Mouse (Mus musculus) hindbrain, postnatal 0 days (tissue): Measurements from ENCODE around the gene Cdhr1. TPM values are rescaled to one million over a fixed set of nuclear protein-coding genes. Genes with fewer than 3 reads are reported as not detected.

Experiments used
- ATAC-seq: fragments of 200-750 bp; cut with Nextera tagmentation; 2 replicates; pipeline ENCODE4 v1.8.0; 2017; ENCODE audit warnings: mild to moderate bottlenecking, moderate TSS enrichment, moderate library complexity
- DNase-seq: peaks from one replicate; pipeline ENCODE4 v3.0.0-alpha.2; 2015; ENCODE audit warnings: low spot score
- H3K27ac ChIP-seq: fragments of 300-500 bp; sonication (generic); 2 replicates; pipeline ENCODE4 v1.5.1; 2014; ENCODE audit warnings: mild to moderate bottlenecking
- H3K27me3 ChIP-seq: fragments of 300-500 bp; sonication (generic); 2 replicates; pipeline ENCODE4 v1.6.1; 2014; ENCODE audit warnings: low read length, mixed read lengths; ENCODE audit not compliant: insufficient read depth
- H3K36me3 ChIP-seq: fragments of 300-500 bp; sonication (generic); 2 replicates; pipeline ENCODE4 v1.6.1; 2014; ENCODE audit warnings: low read length, mixed read lengths; ENCODE audit not compliant: insufficient read depth
- H3K4me1 ChIP-seq: fragments of 300-500 bp; sonication (generic); 2 replicates; pipeline ENCODE4 v1.6.1; 2014; ENCODE audit warnings: antibody characterized with exemption, low read length, mixed read lengths; ENCODE audit not compliant: insufficient read depth
- H3K4me2 ChIP-seq: fragments of 300-500 bp; sonication (generic); 2 replicates; pipeline ENCODE4 v1.6.1; 2014; ENCODE audit warnings: low read depth, mild to moderate bottlenecking, low read length, moderate library complexity, mixed read lengths
- H3K4me3 ChIP-seq: fragments of 300-500 bp; sonication (generic); 2 replicates; pipeline ENCODE4 v1.5.1; 2014; ENCODE audit warnings: low read length
- H3K9ac ChIP-seq: fragments of 300-500 bp; sonication (generic); replicated peaks from 2 replicates; pipeline ENCODE4 v1.6.1; 2014; ENCODE audit warnings: mild to moderate bottlenecking, low read length, moderate library complexity, mixed read lengths
- H3K9me3 ChIP-seq: fragments of 300-500 bp; sonication (generic); 2 replicates; pipeline ENCODE4 v1.6.1; 2016; ENCODE audit warnings: low read length, mixed read lengths
- CTCF ChIP-seq: IDR thresholded peaks from 2 replicates; pipeline ENCODE4 v1.5.1; 2016; ENCODE audit warnings: antibody characterized with exemption, control low read depth, low read depth
- WGBS: fragments of 180-500 bp; shearing (Covaris S2); extraction: QIAGEN DNeasy Blood & Tissue Kit; methylation state at CpG from one replicate; pipeline ENCODE4 v1.1.7; 2014; 5-methylcytosine and 5-hydroxymethylcytosine counted together
- polyA plus RNA-seq: library from polyadenylated mRNA; unstranded; fragments of >200 nt; fragmentation: Nextera tagmentation; extraction: Ambion mirVana; gene quantifications from 2 replicates; pipeline ENCODE4 v1.2.1, GENCODE M21; 2015
- total RNA-seq: library from RNA; depleted of rRNA; stranded (reverse); fragments of >200 nt; gene quantifications from 2 replicates; pipeline ENCODE4 v1.2.3, GENCODE M21; 2014; rRNA removed

Cdhr1 gene
- total and polyA plus RNA-seq, 2 experiments from 2014 or later, result 6.6 to 8.0 TPM

DNA sequence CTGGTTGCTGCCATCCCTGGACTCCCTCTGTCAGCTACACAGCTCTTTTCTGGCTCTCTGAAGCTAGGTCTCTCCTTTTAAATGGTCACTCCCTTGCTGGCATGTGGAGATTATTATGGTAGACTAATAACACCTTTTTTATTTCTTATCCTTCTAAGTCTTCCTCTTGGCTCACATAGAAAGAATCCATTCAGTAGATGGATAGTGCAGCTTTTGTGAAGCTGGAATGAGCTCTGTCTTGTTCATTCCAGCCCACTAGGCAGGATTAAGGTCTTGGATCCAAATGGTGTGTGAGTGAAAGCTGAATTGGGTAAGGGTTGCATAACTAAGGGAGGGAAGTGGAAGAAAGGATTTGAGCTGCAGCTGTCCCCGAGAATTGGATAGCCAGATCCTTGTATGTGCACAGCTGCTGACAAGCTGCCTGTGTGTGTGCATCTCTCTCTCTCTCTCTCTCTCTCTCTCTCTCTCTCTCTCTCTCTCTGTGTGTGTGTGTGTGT lies 49.2 kb downstream of the Cdhr1 start, which contains the start of gene Rgr:
TSS of gene Rgr (minus strand) at position 51 of the 497 bp plus-strand sequence.
- TF ChIP-seq CTCF, result no peak
- no peak within 1 kb of the TSS for H3K4me2 ChIP-seq
- no peak within 1 kb of the TSS for H3K4me3 ChIP-seq
- ATAC-seq (peak; percentile 55; the same call in 1 of the 2 replicates), DNase-seq (peak; percentile 10)
- H3K9ac ChIP-seq, result no peak within 1 kb of the TSS
- no peaks in the 10 kb centered on the region for H3K27me3 ChIP-seq
- no peak within 1 kb of the TSS for H3K27ac ChIP-seq
- H3K36me3 ChIP-seq, result no peaks in the 10 kb centered on the region
- WGBS, result 33% methylated on average over 1 of the region's 1 CpGs
- H3K9me3 ChIP-seq, result no peaks in the 10 kb centered on the region
- no peaks in the 10 kb centered on the region for H3K4me1 ChIP-seq

DNA sequence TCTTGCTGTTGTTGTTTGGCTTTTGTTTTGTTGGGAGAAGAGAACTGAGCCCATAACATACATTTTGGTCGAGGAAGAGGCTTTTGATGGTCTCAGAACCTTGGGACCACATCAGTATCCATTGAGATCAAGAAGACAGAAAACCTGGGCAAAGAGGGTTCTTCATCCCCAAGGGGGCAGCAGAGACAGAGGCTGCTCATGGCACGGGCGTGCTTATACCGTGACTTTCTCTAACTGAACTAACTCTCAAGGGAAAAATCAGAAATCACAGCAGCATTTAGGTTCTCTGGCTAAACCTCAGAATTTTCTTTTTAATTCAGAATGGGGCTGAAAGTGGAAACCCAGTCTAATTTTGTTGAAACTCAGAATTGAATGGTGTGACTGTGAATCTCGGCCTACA lies 63.7 kb downstream of the Cdhr1 start:
- no peak for ATAC-seq
- no peaks in the 10 kb centered on the region for H3K36me3 ChIP-seq
- H3K4me3 ChIP-seq, result no peak overlapping the region
- H3K4me1 ChIP-seq, result no peaks in the 10 kb centered on the region
- peak; percentile 60 for DNase-seq
- no peak overlapping the region for H3K9ac ChIP-seq
- H3K4me2 ChIP-seq, result no peak overlapping the region
- peak; percentile 60 for TF ChIP-seq CTCF
- WGBS, result 33% methylated on average over 5 of the region's 5 CpGs
- H3K27me3 ChIP-seq, result no peaks in the 10 kb centered on the region
- H3K27ac ChIP-seq, result no peak overlapping the region
- H3K9me3 ChIP-seq, result no peaks in the 10 kb centered on the region

DNA sequence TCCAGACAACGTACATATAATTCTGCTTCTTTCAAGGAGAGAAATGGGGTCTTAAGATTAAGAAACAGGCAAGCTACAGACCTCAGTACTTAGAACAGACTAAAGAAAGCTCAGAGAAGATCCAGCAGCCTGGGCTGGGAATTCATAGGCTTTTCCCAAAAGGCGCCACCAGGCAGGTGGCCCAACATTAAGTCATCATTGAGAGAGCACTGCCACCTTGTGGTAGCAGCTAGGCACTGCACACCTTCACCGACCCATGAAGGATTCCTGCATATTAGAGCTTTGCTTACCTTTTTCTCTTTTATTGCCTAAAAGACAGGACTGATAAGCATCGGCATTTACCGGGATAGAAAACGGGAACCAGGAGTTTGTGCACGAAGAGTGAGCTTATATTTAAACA lies 64.9 kb downstream of the Cdhr1 start:
- Histone ChIP-seq H3K27ac (peak overlapping the region; percentile 43; the same call in 1 of the 2 replicates), H3K4me3 (no peak overlapping the region), H3K9me3 (no peaks in the 10 kb centered on the region), H3K4me2 (peak overlapping the region; percentile 33), H3K4me1 (no peaks in the 10 kb centered on the region), H3K9ac (no peak overlapping the region), H3K36me3 (no peaks in the 10 kb centered on the region), H3K27me3 (no peaks in the 10 kb centered on the region)
- TF ChIP-seq CTCF, result peak; percentile 97
- WGBS, result 16% methylated on average over 7 of the region's 7 CpGs
- DNase-seq (peak; percentile 92), ATAC-seq (peak; percentile 71)

DNA sequence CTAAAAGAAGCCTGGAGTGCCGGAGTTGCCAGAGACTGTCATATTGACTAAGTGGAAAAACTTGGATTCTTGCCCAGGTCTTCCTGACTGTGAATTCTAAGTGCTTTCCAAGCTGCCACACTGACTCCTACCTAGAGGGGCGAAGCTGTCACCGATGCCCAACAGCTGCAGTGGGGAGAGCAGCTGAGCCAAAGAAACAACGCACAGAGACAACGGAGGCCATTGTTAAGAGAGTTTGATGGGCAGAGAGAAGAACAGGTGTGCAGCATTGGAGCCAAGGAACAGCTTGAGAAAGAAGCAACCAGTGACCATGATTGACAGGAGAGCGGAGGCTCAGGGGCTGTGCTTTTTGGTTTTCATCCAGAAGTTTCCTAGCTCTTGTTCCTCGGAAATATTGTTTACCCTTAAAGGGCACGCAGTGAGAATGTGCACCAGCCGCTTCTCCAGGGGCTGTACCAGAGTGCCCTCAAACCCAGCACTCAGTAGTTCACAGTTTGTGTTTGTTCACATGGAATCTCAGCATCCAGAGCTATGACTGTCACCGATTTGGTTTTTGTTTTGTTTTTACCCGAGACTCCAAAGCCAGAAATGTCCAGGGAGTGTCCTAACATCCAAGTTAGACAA lies 65.6 kb downstream of the Cdhr1 start:
- DNase-seq (peak; percentile 88), ATAC-seq (peak; percentile 90)
- Histone ChIP-seq H3K4me2 (peak overlapping the region; percentile 33), H3K27ac (peak overlapping the region; percentile 43; the same call in 1 of the 2 replicates), H3K36me3 (no peaks in the 10 kb centered on the region), H3K9ac (no peak overlapping the region), H3K4me1 (no peaks in the 10 kb centered on the region), H3K4me3 (no peak overlapping the region), H3K9me3 (no peaks in the 10 kb centered on the region), H3K27me3 (no peaks in the 10 kb centered on the region)
- peak; percentile 25; the same call in 1 of the 2 replicates for TF ChIP-seq CTCF
- 31% methylated on average over 11 of the region's 11 CpGs for WGBS

DNA sequence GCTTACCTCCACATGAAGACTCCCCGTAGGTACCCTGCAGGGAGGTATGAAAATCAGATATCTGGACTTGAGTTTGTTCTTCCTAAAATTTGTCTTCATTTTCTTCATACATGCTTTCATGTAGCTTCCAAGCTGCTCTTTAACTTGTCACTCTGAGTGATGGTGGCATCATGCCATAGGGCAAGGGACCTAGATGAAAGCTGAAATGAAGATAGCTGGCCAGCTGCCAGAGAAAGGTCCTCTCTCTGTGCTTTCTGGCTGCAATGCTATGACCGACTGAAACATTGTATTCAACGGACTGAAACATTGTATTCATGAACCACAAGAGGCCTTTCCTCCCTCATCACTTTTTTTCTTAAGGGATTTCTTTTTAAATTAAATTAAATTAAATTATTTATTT lies 69.6 kb downstream of the Cdhr1 start:
- WGBS, result 57% methylated on average over 3 of the region's 3 CpGs

DNA sequence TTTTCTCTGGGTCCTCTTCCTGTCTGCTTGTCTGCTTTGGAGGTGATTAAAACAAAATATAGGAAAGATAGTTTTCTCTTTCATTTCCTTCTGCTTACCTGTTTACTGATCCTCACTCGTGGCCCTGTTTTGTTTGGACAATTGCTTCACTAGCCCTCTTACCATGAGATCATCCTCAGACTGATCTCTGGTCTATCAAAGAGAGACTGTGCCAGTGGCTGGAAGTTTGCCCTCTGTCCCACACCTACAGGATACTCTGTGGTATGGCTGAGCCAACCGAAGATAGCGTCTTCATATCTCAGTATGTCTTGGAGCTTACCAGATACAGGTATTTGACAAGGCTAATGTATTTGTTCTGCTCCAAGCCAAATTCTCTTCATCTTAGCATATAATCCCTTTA lies 70.2 kb downstream of the Cdhr1 start:
- Histone ChIP-seq H3K4me2 (no peak overlapping the region), H3K36me3 (no peaks in the 10 kb centered on the region), H3K4me3 (no peak overlapping the region), H3K27ac (no peak overlapping the region), H3K4me1 (no peaks in the 10 kb centered on the region), H3K9ac (no peak overlapping the region), H3K27me3 (no peaks in the 10 kb centered on the region), H3K9me3 (no peaks in the 10 kb centered on the region)
- no peak for TF ChIP-seq CTCF
- no peak for DNase-seq
- ATAC-seq, result no peak
- 89% methylated on average over 3 of the region's 3 CpGs for WGBS

More for the DNA sequence above, 69.6 kb downstream of the Cdhr1 start:
- H3K4me2 ChIP-seq, result no peak overlapping the region
- TF ChIP-seq CTCF, result no peak
- no peak overlapping the region for H3K9ac ChIP-seq
- ATAC-seq (no peak), DNase-seq (peak; percentile 81)
- H3K27me3 ChIP-seq, result no peaks in the 10 kb centered on the region
- no peak overlapping the region for H3K4me3 ChIP-seq
- H3K4me1 ChIP-seq, result no peaks in the 10 kb centered on the region
- H3K27ac ChIP-seq, result no peak overlapping the region
- no peaks in the 10 kb centered on the region for H3K9me3 ChIP-seq
- no peaks in the 10 kb centered on the region for H3K36me3 ChIP-seq

Other genes starting within 250 kb of the Cdhr1 start
- gene Ccser2, start 129.6 kb downstream of the Cdhr1 start, total RNA-seq, result 77.1 and 80.8 TPM in 2 replicates
- gene Ccser2, start 129.6 kb downstream of the Cdhr1 start, polyA plus RNA-seq, result 103 and 113 TPM in 2 replicates
- gene Rgr, start 49.4 kb downstream of the Cdhr1 start, total RNA-seq, result not detected in 2 replicates
- not detected in 2 replicates for gene Rgr, start 49.4 kb downstream of the Cdhr1 start, polyA plus RNA-seq
- gene Lrit1, start 43.5 kb downstream of the Cdhr1 start, total RNA-seq, result not detected in 2 replicates
- not detected in 2 replicates for gene Lrit1, start 43.5 kb downstream of the Cdhr1 start, polyA plus RNA-seq
- not detected in 2 replicates for gene Lrit2, start 30.4 kb downstream of the Cdhr1 start, total RNA-seq
- gene Lrit2, start 30.4 kb downstream of the Cdhr1 start, polyA plus RNA-seq, result not detected in 2 replicates
- gene 2610528A11Rik, start 15.7 kb upstream of the Cdhr1 start, total RNA-seq, result not detected in 2 replicates
- 0.66 and 0.73 TPM in 2 replicates for gene 2610528A11Rik, start 15.7 kb upstream of the Cdhr1 start, polyA plus RNA-seq
- gene Ghitm, start 36.9 kb upstream of the Cdhr1 start, total RNA-seq, result 86.5 and 103 TPM in 2 replicates
- 237 and 241 TPM in 2 replicates for gene Ghitm, start 36.9 kb upstream of the Cdhr1 start, polyA plus RNA-seq